Mouse (Mus musculus) heart, adult 2 months (tissue): ENCODE measurements around the gene Pcgf2. TPM values are rescaled to one million over a fixed set of nuclear protein-coding genes. Genes with fewer than 3 reads are reported as not detected.

Experiments used
- DNase-seq, 2 experiments: peaks; one replicate each; pipeline ENCODE4 v3.0.0; 2021
- H3K27ac ChIP-seq: fragments of 200-600 bp; 2 replicates; pipeline ENCODE4 v1.8.1; 2022
- H3K27me3 ChIP-seq: fragments of 200-500 bp; 2 replicates; pipeline ENCODE4 v1.6.1; 2012; ENCODE audit warnings: mild to moderate bottlenecking, low read length, inconsistent platforms, mixed read lengths; ENCODE audit not compliant: control insufficient read depth, insufficient read depth
- H3K36me3 ChIP-seq: fragments of 200-500 bp; 2 replicates; pipeline ENCODE4 v1.6.1; 2012; ENCODE audit warnings: low read length, inconsistent platforms; ENCODE audit not compliant: control insufficient read depth, insufficient read depth
- H3K4me1 ChIP-seq: fragments of 200-500 bp; 2 replicates; pipeline ENCODE4 v1.6.1; 2011; ENCODE audit warnings: low read length; ENCODE audit not compliant: control insufficient read depth, insufficient read depth
- H3K4me3 ChIP-seq: fragments of 200-600 bp; 2 replicates; pipeline ENCODE4 v1.8.1; 2022
- H3K79me2 ChIP-seq: fragments of 200-500 bp; replicated peaks from 2 replicates; pipeline ENCODE4 v1.6.1; 2012; ENCODE audit warnings: mild to moderate bottlenecking, inconsistent platforms, low read length, moderate library complexity, mixed read lengths; ENCODE audit not compliant: control insufficient read depth, insufficient read depth
- H3K9ac ChIP-seq: fragments of 200-500 bp; 2 replicates; pipeline ENCODE4 v1.6.1; 2012; ENCODE audit warnings: low read depth, mild to moderate bottlenecking, control low read depth, inconsistent platforms, low read length, mixed read lengths
- CTCF ChIP-seq: fragments of 200-600 bp; IDR thresholded peaks from 2 replicates; pipeline ENCODE4 v1.8.1; 2022; ENCODE audit warnings: antibody characterized with exemption, mild to moderate bottlenecking, moderate library complexity
- EP300 ChIP-seq: fragments of 200-500 bp; IDR thresholded peaks from 2 replicates; pipeline ENCODE4 v1.6.1; 2011; ENCODE audit warnings: low read depth, low read length, control low read depth; ENCODE audit not compliant: insufficient read depth
- POLR2A ChIP-seq: fragments of 200-500 bp; IDR thresholded peaks from 2 replicates; pipeline ENCODE4 v1.6.1; 2011; ENCODE audit warnings: mild to moderate bottlenecking, low read depth, low read length, control low read depth; ENCODE audit not compliant: insufficient read depth
- WGBS: fragments of 180-500 bp; shearing (Covaris S2); methylation state at CpG from one replicate; pipeline ENCODE4 v1.1.7; 2018; 5-methylcytosine and 5-hydroxymethylcytosine counted together
- intact Hi-C: fragments of 180-260 bp; cut with DNase I; formaldehyde crosslinking; loops from one replicate; pipeline ENCODE4 v1.15.1; 2025
- polyA plus RNA-seq: library from polyadenylated mRNA; depleted of rRNA; stranded (reverse); fragments of >200 nt; gene quantifications from 2 replicates; pipeline ENCODE4 v1.2.3, GENCODE M21; 2012
- total RNA-seq, 2 experiments: library from RNA; stranded (reverse); gene quantifications; 2 replicates each; pipeline ENCODE4 v1.2.3; 2021

Gene Pcgf2
- total and polyA plus RNA-seq, 3 experiments, result 4.1 to 17.8 (median 5.6) TPM

- WGBS, result under 1% methylated on average over 62 of the region's 63 CpGs
- H3K27ac ChIP-seq, result peak within 1 kb of the TSS; percentile 95
- peaks cover 3% of the 10 kb centered on the region; the same call in 1 of the 2 replicates for H3K79me2 ChIP-seq
- H3K4me3 ChIP-seq, result peak within 1 kb of the TSS; percentile 97
- TF ChIP-seq EP300 (no peak), CTCF (no peak), POLR2A (no peak)
- H3K4me1 ChIP-seq, result peaks cover 6% of the 10 kb centered on the region
- H3K27me3 ChIP-seq, result no peaks in the 10 kb centered on the region
- no peaks in the 10 kb centered on the region for H3K36me3 ChIP-seq
- H3K9ac ChIP-seq, result peak within 1 kb of the TSS; percentile 90
- no peak for DNase-seq
- intact Hi-C loops, result loop anchor here (2.0 kb wide), 1 partner anchor 41 kb away; the partner anchor contains the start of gene Psmb3
Measured at GRCm38 (mm10) chr11:97744063-97744717, 43.9 kb upstream of the Pcgf2 start, which contains the start of gene Pip4k2b. Gene Pip4k2b (minus strand): TSS chr11:97744704.

GRCm38 (mm10) chr11:97743423-97743822 lies 43.1 kb upstream of the Pcgf2 start:
- Histone ChIP-seq H3K4me3 (peak overlapping the region; percentile 97), H3K9ac (peak overlapping the region; percentile 31), H3K4me1 (peaks cover 6% of the 10 kb centered on the region), H3K27ac (peak overlapping the region; percentile 91), H3K79me2 (peaks cover 3% of the 10 kb centered on the region; the same call in 1 of the 2 replicates), H3K27me3 (no peaks in the 10 kb centered on the region), H3K36me3 (no peaks in the 10 kb centered on the region)
- DNase-seq, result no peak
- intact Hi-C loops, result no loop called here
- WGBS, result 14% methylated on average over 9 of the region's 9 CpGs
- TF ChIP-seq CTCF (no peak), EP300 (no peak), POLR2A (no peak)

- TF ChIP-seq POLR2A (no peak), EP300 (no peak)
- peaks cover 6% of the 10 kb centered on the region for H3K4me1 ChIP-seq
- no peaks in the 10 kb centered on the region for H3K36me3 ChIP-seq
- 83% methylated on average over 9 of the region's 9 CpGs for WGBS
- DNase-seq, result no peak
- H3K9ac ChIP-seq, result no peak overlapping the region
- peaks cover 3% of the 10 kb centered on the region; the same call in 1 of the 2 replicates for H3K79me2 ChIP-seq
- H3K27me3 ChIP-seq, result no peaks in the 10 kb centered on the region
- intact Hi-C loops, result no loop called here
- H3K4me3 ChIP-seq, result no peak overlapping the region
- no peak overlapping the region for H3K27ac ChIP-seq
Measured at GRCm38 (mm10) chr11:97742591-97742990, 42.3 kb upstream of the Pcgf2 start.

- Histone ChIP-seq H3K36me3 (no peaks in the 10 kb centered on the region), H3K27ac (no peak overlapping the region), H3K4me1 (peaks cover 6% of the 10 kb centered on the region), H3K79me2 (peaks cover 3% of the 10 kb centered on the region; the same call in 1 of the 2 replicates), H3K27me3 (no peaks in the 10 kb centered on the region), H3K9ac (no peak overlapping the region), H3K4me3 (no peak overlapping the region)
- DNase-seq, result no peak
- WGBS, result 90% methylated on average over 5 of the region's 5 CpGs
- TF ChIP-seq POLR2A (no peak), CTCF (no peak), EP300 (no peak)
- intact Hi-C loops, result no loop called here
Measured at GRCm38 (mm10) chr11:97742157-97742556, 41.9 kb upstream of the Pcgf2 start.

DNA sequence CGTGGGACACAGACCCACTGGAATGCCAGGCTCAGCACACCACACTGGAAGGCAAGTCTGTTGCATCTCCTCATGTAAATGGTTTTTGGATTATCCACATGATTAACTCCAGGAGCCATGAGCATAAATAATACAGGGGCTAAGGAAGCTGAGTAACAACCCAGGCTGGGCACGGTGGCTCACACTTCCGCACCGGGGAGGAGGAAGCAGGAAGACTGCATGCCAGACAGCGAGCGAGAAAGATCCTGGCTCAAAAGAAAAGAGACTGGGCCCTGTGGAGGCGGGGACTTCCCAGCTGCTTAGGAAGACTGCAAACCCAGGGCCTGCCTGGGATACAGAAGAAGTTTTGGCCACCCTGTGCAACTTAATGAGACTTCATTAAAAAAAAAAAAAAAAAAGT lies 39.9 kb upstream of the Pcgf2 start:
- Histone ChIP-seq H3K36me3 (no peaks in the 10 kb centered on the region), H3K4me1 (peaks cover 6% of the 10 kb centered on the region), H3K27me3 (no peaks in the 10 kb centered on the region), H3K79me2 (peaks cover 3% of the 10 kb centered on the region; the same call in 1 of the 2 replicates), H3K9ac (0 out of 2 replicates have a peak overlapping the region, but pooled peaks have one; percentile 22), H3K4me3 (no peak overlapping the region), H3K27ac (no peak overlapping the region; the same call in 1 of the 2 replicates)
- DNase-seq, result peak in 1 of 2 experiments; percentile 53
- 24% methylated on average over 7 of the region's 7 CpGs for WGBS
- no peak for TF ChIP-seq EP300
- TF ChIP-seq CTCF, result no peak
- TF ChIP-seq POLR2A, result no peak
- intact Hi-C loops, result no loop called here

- no peaks in the 10 kb centered on the region for H3K27me3 ChIP-seq
- 91% methylated on average over 3 of the region's 3 CpGs for WGBS
- H3K4me3 ChIP-seq, result no peak overlapping the region
- no peak overlapping the region for H3K27ac ChIP-seq
- no peak for DNase-seq
- H3K79me2 ChIP-seq, result peaks cover 3% of the 10 kb centered on the region; the same call in 1 of the 2 replicates
- no peak overlapping the region for H3K9ac ChIP-seq
- intact Hi-C loops, result no loop called here
- H3K36me3 ChIP-seq, result no peaks in the 10 kb centered on the region
- TF ChIP-seq POLR2A (no peak), CTCF (no peak), EP300 (no peak)
- peaks cover 6% of the 10 kb centered on the region for H3K4me1 ChIP-seq
Measured at GRCm38 (mm10) chr11:97739155-97739554, 38.9 kb upstream of the Pcgf2 start.
